Mouse (Mus musculus) cortical plate, adult 2 months (tissue): ENCODE measurements around the gene Lenep.

ENCODE experiments used
- CTCF ChIP-seq: fragments of 200-500 bp; IDR thresholded peaks from 2 replicates; pipeline ENCODE4 v1.5.1; 2011; ENCODE audit warnings: mild to moderate bottlenecking, control low read depth, low read length; ENCODE audit not compliant: insufficient read depth; ENCODE audit errors: extremely low read depth
- POLR2A ChIP-seq: fragments of 200-500 bp; IDR thresholded peaks from 2 replicates; pipeline ENCODE4 v1.6.1; 2011; ENCODE audit warnings: mild to moderate bottlenecking, low read length, control low read depth; ENCODE audit not compliant: insufficient read depth; ENCODE audit errors: extremely low read depth

DNA sequence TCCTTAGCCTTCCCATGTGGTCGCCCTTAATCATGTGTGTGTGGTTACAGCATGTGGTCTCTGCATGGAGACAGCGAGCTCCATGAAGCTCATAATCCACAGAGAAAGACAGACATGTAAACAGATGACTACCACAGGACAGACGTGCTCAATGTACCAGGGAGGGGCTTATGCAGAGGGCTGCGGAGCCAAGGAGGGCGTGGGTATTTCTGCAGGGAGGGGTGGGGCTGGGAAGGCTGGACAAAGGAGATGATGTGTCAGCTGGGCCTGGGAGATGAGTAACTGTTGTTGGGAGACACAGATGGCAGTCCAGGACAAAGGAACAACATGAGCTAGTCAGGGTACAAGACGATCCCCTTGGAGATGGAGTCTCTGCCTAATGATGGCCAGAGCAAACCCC is 43.0 kb downstream of the Lenep start:
- TF ChIP-seq CTCF = no peak
- TF ChIP-seq POLR2A = no peak
